Mouse (Mus musculus) layer of hippocampus, adult 9-11 months (tissue): ENCODE measurements at regions not wholly inside any gene's neighbourhood (a gene's known extent, or its start where the extent isn't known, plus 50 kb on each side); places are given as distances from the start of the nearest gene placed in this dataset.
A peak's percentile ranks its signal among the peaks of the same experiment; 100 is the strongest.

Experiments used
- DNase-seq: peaks from one replicate; pipeline ENCODE4 v3.0.0; 2022

- DNase-seq = peak; percentile 3
These were observed 242.2 kb upstream of the Fbxl7 start for GRCm38 (mm10) chr15:27137580-27137979.

GRCm38 (mm10) chr15:27145860-27146259 lies 250.5 kb upstream of the Fbxl7 start:
- no peak for DNase-seq

GRCm38 (mm10) chr15:27160986-27161385 lies 265.6 kb upstream of the Fbxl7 start:
- no peak for DNase-seq

GRCm38 (mm10) chr15:27167484-27167883 lies 272.1 kb upstream of the Fbxl7 start:
- no peak for DNase-seq

- DNase-seq = no peak
These were observed 274.5 kb upstream of the Fbxl7 start for GRCm38 (mm10) chr15:27169846-27170245.

GRCm38 (mm10) chr15:27173506-27173905 lies 278.1 kb upstream of the Fbxl7 start:
- no peak for DNase-seq

GRCm38 (mm10) chr15:27178084-27178935 lies 282.9 kb upstream of the Fbxl7 start:
- no peak for DNase-seq

- peak; percentile 38 for DNase-seq
These were observed 276.8 kb upstream of the Ank start for GRCm38 (mm10) chr15:27189699-27190098.

GRCm38 (mm10) chr15:27201513-27201912 lies 265.0 kb upstream of the Ank start:
- no peak for DNase-seq

GRCm38 (mm10) chr15:27204888-27205287 lies 261.6 kb upstream of the Ank start:
- no peak for DNase-seq

GRCm38 (mm10) chr15:27207446-27207845 lies 259.0 kb upstream of the Ank start:
- no peak for DNase-seq

GRCm38 (mm10) chr15:27216387-27216786 lies 250.1 kb upstream of the Ank start:
- DNase-seq = no peak

- DNase-seq = no peak
These were observed 247.2 kb upstream of the Ank start for GRCm38 (mm10) chr15:27219126-27219738.

GRCm38 (mm10) chr15:27223610-27224511 lies 242.6 kb upstream of the Ank start:
- DNase-seq = peak; percentile 22

- no peak for DNase-seq
These were observed 242.0 kb upstream of the Ank start for GRCm38 (mm10) chr15:27224512-27224850.

- no peak for DNase-seq
These were observed 233.7 kb upstream of the Ank start for GRCm38 (mm10) chr15:27232804-27233203.

GRCm38 (mm10) chr15:27234770-27235169 lies 231.7 kb upstream of the Ank start:
- peak; percentile 29 for DNase-seq

- no peak for DNase-seq
These were observed 228.2 kb upstream of the Ank start for GRCm38 (mm10) chr15:27238301-27238700.

- no peak for DNase-seq
These were observed 220.2 kb upstream of the Ank start for GRCm38 (mm10) chr15:27246302-27246701.

GRCm38 (mm10) chr15:27258984-27259853 lies 207.3 kb upstream of the Ank start:
- DNase-seq = no peak

- no peak for DNase-seq
These were observed 206.7 kb upstream of the Ank start for GRCm38 (mm10) chr15:27259854-27260191.

- DNase-seq = no peak
These were observed 196.3 kb upstream of the Ank start for GRCm38 (mm10) chr15:27270203-27270602.

- no peak for DNase-seq
These were observed 184.2 kb upstream of the Ank start for GRCm38 (mm10) chr15:27282279-27282678.
